Mouse (Mus musculus): ENCODE data around the gene Gas6. TPM values are rescaled to one million over a fixed set of nuclear protein-coding genes. Genes with fewer than 3 reads are reported as not detected.

Gene Gas6
- polyA plus RNA-seq, 1 experiment, result 58.3 TPM

DNA sequence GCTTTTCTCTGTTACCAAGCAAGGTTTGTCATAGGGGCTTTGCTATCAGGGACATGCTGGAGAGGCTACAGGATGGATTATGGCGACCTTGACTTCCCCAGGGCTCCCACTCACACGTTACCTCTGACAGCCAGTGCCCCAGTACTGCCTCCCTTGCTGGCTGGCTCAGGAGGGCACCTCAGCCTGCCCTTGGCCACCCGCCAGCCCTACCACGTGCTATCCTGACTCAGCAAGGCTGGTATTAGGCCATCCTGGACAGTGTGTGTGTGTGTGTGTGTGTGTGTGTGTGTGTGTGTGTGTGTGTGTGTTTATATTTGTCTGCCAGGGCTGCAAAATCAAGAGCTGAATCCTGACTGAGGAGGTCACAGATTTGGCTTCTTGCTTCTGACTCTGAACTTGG, 12.6 kb upstream of the Gas6 start:
- Histone ChIP-seq H3K4me3 (ENCODE audit: low read depth, low read length) (no peak overlapping the region), H3K27ac (ENCODE audit: insufficient read depth, low read depth, low read length) (peak overlapping the region; percentile 42), H3K27me3 (ENCODE audit: control insufficient read depth, insufficient read depth, low read length) (no peaks in the 10 kb centered on the region), H3K36me3 (ENCODE audit: control insufficient read depth, insufficient read depth, low read length) (no peaks in the 10 kb centered on the region), H3K4me1 (ENCODE audit: control insufficient read depth, insufficient read depth, insufficient read length, low read length) (peaks cover 38% of the 10 kb centered on the region)
- TF ChIP-seq CTCF (IDR thresholded peaks at IDR 0.05; ENCODE audit: extremely low read depth, insufficient read length, insufficient replicate concordance, low read depth, low read length) (no peak), POLR2A (IDR thresholded peaks at IDR 0.05; ENCODE audit: low read depth, low read length) (no peak)
- 15% methylated on average over 4 of the region's 4 CpGs for WGBS

GRCm38 (mm10) chr8:13504894-13505674, 10.8 kb upstream of the Gas6 start:
- Histone ChIP-seq H3K27me3 (ENCODE audit: control insufficient read depth, insufficient read depth, low read length) (no peaks in the 10 kb centered on the region), H3K4me1 (ENCODE audit: control insufficient read depth, insufficient read depth, insufficient read length, low read length) (peaks cover 38% of the 10 kb centered on the region), H3K27ac (ENCODE audit: insufficient read depth, low read depth, low read length) (peak overlapping the region; percentile 88), H3K36me3 (ENCODE audit: control insufficient read depth, insufficient read depth, low read length) (no peaks in the 10 kb centered on the region), H3K4me3 (ENCODE audit: low read depth, low read length) (no peak overlapping the region)
- TF ChIP-seq POLR2A (IDR thresholded peaks at IDR 0.05; ENCODE audit: low read depth, low read length), result no peak
- no peak for TF ChIP-seq CTCF (IDR thresholded peaks at IDR 0.05; ENCODE audit: extremely low read depth, insufficient read length, insufficient replicate concordance, low read depth, low read length)

DNA sequence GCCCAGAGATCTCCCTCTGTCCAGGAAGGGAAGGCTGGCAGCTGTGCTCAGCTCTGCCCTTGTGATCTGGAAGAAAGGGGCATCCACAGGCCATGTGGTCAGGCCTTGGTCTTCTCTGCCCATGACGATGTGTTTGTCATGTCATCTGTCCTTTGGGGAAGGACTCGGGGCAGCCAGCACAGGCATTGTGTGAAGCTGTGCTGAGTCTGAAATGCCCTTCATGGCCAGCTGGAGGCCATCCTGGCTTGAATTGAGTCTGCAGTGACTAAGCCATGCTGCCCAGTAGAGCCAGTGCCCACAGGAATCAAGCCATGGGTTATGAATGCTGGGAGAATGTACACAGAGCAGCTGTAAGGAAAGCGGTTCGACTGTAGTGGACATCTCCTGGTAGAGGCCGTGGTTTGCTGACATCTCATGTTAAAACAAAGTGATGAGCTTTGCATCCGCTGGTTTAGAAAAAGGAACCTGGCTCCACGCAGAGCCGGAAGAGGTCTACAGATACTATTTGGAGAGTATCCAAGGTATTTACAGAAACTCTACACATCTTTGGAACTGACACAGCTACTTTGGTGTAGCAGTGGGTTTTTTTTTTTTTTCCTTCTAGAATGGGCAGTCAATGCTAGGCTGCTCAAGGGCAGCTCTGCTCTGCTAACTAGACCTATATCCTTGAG, 9.8 kb upstream of the Gas6 start:
- WGBS, result 61% methylated on average over 8 of the region's 8 CpGs
- TF ChIP-seq CTCF (IDR thresholded peaks at IDR 0.05; ENCODE audit: extremely low read depth, insufficient read length, insufficient replicate concordance, low read depth, low read length) (peak; percentile 9; the same call in 1 of the 2 replicates), POLR2A (IDR thresholded peaks at IDR 0.05; ENCODE audit: low read depth, low read length) (no peak)
- H3K4me1 ChIP-seq (ENCODE audit: control insufficient read depth, insufficient read depth, insufficient read length, low read length), result peaks cover 38% of the 10 kb centered on the region
- H3K27me3 ChIP-seq (ENCODE audit: control insufficient read depth, insufficient read depth, low read length), result no peaks in the 10 kb centered on the region
- peak overlapping the region; percentile 88 for H3K27ac ChIP-seq (ENCODE audit: insufficient read depth, low read depth, low read length)
- no peak overlapping the region for H3K4me3 ChIP-seq (ENCODE audit: low read depth, low read length)
- no peaks in the 10 kb centered on the region for H3K36me3 ChIP-seq (ENCODE audit: control insufficient read depth, insufficient read depth, low read length)

DNA sequence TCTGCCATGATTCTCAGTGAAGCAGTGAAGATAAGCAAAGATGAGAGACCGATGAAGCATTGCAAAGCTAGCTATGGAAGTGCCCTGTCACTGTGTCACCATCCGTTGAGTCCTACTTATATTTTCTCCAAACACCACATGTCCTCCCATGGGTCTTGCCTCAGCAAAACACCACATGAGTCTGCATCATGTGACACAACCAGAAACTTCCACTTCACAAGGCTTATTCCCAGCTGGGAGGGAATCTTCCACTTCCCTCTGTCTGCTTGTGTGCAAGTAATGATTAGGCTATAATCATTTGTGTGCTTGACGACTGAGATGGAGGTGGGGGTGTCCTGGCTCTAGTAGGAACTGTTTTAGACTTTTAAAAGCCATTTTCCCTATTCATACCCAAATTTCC, 6.9 kb upstream of the Gas6 start:
- 86% methylated on average over 3 of the region's 3 CpGs for WGBS
- Histone ChIP-seq H3K4me3 (ENCODE audit: low read depth, low read length) (no peak overlapping the region), H3K4me1 (ENCODE audit: control insufficient read depth, insufficient read depth, insufficient read length, low read length) (peaks cover 22% of the 10 kb centered on the region; the same call in 1 of the 2 replicates), H3K36me3 (ENCODE audit: control insufficient read depth, insufficient read depth, low read length) (no peaks in the 10 kb centered on the region), H3K27ac (ENCODE audit: insufficient read depth, low read depth, low read length) (no peak overlapping the region), H3K27me3 (ENCODE audit: control insufficient read depth, insufficient read depth, low read length) (no peaks in the 10 kb centered on the region)
- TF ChIP-seq POLR2A (IDR thresholded peaks at IDR 0.05; ENCODE audit: low read depth, low read length) (no peak), CTCF (IDR thresholded peaks at IDR 0.05; ENCODE audit: extremely low read depth, insufficient read length, insufficient replicate concordance, low read depth, low read length) (no peak)

- WGBS, result 29% methylated on average over 11 of the region's 11 CpGs
- H3K27ac ChIP-seq (ENCODE audit: insufficient read depth, low read depth, low read length), result no peak overlapping the region
- TF ChIP-seq CTCF (IDR thresholded peaks at IDR 0.05; ENCODE audit: extremely low read depth, insufficient read length, insufficient replicate concordance, low read depth, low read length), result no peak
- TF ChIP-seq POLR2A (IDR thresholded peaks at IDR 0.05; ENCODE audit: low read depth, low read length), result no peak
- peaks cover 15% of the 10 kb centered on the region for H3K4me1 ChIP-seq (ENCODE audit: control insufficient read depth, insufficient read depth, insufficient read length, low read length)
- H3K36me3 ChIP-seq (ENCODE audit: control insufficient read depth, insufficient read depth, low read length), result no peaks in the 10 kb centered on the region
- H3K27me3 ChIP-seq (ENCODE audit: control insufficient read depth, insufficient read depth, low read length), result no peaks in the 10 kb centered on the region
- peak overlapping the region; percentile 98 for H3K4me3 ChIP-seq (ENCODE audit: low read depth, low read length)
Observed at GRCm38 (mm10) chr8:13493011-13493410, 1.3 kb downstream of the Gas6 start.

GRCm38 (mm10) chr8:13492198-13492995, 1.9 kb downstream of the Gas6 start:
- H3K27me3 ChIP-seq (ENCODE audit: control insufficient read depth, insufficient read depth, low read length), result no peaks in the 10 kb centered on the region
- WGBS, result 42% methylated on average over 9 of the region's 9 CpGs
- no peak overlapping the region for H3K4me3 ChIP-seq (ENCODE audit: low read depth, low read length)
- TF ChIP-seq POLR2A (IDR thresholded peaks at IDR 0.05; ENCODE audit: low read depth, low read length), result no peak
- TF ChIP-seq CTCF (IDR thresholded peaks at IDR 0.05; ENCODE audit: extremely low read depth, insufficient read length, insufficient replicate concordance, low read depth, low read length), result no peak
- peaks cover 15% of the 10 kb centered on the region for H3K4me1 ChIP-seq (ENCODE audit: control insufficient read depth, insufficient read depth, insufficient read length, low read length)
- H3K27ac ChIP-seq (ENCODE audit: insufficient read depth, low read depth, low read length), result no peak overlapping the region
- no peaks in the 10 kb centered on the region for H3K36me3 ChIP-seq (ENCODE audit: control insufficient read depth, insufficient read depth, low read length)

Measured in small intestine, adult 2 months (tissue).